Mouse (Mus musculus): ENCODE data around the gene Mipep. TPM values are rescaled to one million over a fixed set of nuclear protein-coding genes. Genes with fewer than 3 reads are reported as not detected.

The Mipep gene
- polyA plus RNA-seq (2012; rRNA removed): 15.7 and 18.5 TPM in 2 replicates

DNA sequence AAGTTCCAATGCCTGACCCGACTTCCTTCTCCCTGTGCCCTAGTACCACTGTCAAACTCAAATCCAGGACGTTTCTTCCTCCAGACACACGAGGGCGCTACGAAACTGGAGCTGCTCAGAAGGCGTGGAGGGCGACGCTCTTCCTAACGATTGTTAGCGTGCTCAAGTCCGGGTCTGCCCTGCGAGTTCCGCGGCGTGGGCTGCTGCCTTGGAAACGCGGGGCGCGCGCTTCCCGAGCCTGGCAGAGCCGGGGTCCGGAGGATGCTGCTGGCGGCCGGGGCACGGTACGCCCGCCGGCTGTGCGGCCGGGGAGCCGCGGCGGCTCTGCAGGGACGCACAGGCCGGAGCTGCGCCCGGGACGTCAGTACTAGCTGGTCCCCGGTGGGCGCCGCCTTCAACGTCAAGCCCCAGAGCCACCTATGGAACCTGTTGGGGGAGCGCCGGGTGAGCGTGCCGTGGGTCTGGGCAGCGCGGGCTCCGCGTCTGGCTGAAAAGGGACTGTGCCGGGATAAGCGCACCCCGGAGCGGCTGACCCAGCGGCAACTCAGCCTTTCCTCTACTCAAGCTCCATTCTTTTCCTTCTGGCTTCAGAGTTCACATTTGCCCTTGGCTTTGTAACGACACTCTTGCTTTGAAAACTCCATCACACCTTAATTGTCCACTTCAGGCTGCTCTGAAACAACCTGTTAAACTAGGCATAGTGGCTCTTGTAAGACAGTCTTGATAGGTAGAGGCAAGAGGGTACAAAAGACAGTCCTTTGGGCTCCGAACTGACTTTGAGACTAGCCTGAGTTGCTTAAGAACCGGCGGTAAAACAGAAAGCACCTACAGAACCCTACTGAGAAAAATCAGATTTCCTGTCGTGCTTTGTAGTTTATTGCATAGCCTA lies at the start of gene Mipep:
Gene Mipep, plus strand, starts transcription at position 147 of the 889 bp plus-strand sequence.
- H3K27ac ChIP-seq (ENCODE audit: insufficient read depth, low read length): no peak within 1 kb of the TSS
- peak within 1 kb of the TSS; percentile 58 for H3K4me3 ChIP-seq (ENCODE audit: insufficient read depth, low read length)
- peak; percentile 26; the same call in 1 of the 2 replicates for TF ChIP-seq POLR2A (IDR thresholded peaks at IDR 0.05; ENCODE audit: extremely low read depth, insufficient read depth, low read length)
- TF ChIP-seq CTCF (IDR thresholded peaks at IDR 0.05; ENCODE audit: extremely low read depth, insufficient read depth, low read length): peak; percentile 90
- H3K4me1 ChIP-seq (ENCODE audit: control insufficient read depth, insufficient read depth, low read length): no peaks in the 10 kb centered on the region; the same call in 1 of the 2 replicates

DNA sequence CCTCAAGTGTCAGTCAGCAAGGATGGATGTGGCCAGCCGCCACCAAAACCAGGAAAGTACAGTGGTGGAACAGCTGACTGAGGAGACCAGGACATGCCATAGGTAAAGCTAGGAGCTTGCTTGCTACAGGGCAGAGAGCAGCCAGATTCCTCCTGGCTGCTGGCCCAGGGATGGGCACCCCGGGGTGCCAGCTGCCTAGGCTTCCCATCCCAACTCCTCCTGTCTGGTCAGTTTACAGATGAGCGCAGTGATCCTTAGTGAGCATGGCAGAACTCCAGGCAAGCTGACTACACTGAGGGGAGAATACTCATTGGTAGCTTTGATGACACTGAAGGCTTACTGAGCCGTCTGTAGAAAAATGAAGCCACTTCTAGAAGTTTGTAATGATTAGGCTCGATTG lies 49.2 kb upstream of the Mipep start:
- H3K27ac ChIP-seq (ENCODE audit: insufficient read depth, low read length): no peak overlapping the region
- TF ChIP-seq CTCF (IDR thresholded peaks at IDR 0.05; ENCODE audit: extremely low read depth, insufficient read depth, low read length): no peak
- TF ChIP-seq POLR2A (IDR thresholded peaks at IDR 0.05; ENCODE audit: extremely low read depth, insufficient read depth, low read length): no peak

DNA sequence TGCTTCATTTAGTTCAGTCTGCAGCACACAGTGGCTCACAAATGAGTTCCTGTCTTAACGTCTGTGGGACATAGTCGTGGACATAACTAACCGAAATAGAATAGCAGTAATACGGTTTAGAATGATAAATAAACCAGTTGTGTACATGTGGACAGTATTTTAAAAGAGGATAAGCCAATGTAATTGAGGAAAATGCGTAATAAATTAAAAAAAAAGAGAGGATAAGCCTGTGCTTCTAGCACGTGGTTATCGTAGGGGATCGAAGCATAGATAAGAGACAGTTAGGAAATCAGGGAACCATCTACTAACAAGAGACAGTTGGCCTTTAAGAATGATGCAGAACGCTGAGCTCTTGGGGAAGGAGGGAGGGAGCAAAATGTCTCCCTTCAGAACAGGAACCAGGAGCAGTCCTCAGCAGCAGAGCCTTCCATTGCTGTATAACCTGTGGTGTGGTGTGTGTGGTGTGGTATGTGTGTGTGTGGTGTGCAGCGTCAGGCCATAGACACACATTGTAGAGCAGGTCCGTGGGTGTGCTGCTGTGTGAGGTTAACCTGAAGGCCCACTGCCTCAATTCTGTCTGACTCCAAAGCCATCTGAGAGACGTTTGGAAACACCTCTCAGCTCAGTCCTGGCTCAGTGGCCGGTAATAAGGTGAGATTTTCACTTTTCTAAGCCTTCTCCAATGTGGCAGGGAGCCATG lies 48.4 kb upstream of the Mipep start:
- H3K27ac ChIP-seq (ENCODE audit: insufficient read depth, low read length): 0 out of 2 replicates have a peak overlapping the region, but pooled peaks have one; percentile 32

More for the DNA sequence above, 49.2 kb upstream of the Mipep start:
- H3K4me3 ChIP-seq (ENCODE audit: insufficient read depth, low read length): no peak overlapping the region
- peaks cover 2% of the 10 kb centered on the region for H3K4me1 ChIP-seq (ENCODE audit: control insufficient read depth, insufficient read depth, low read length)

DNA sequence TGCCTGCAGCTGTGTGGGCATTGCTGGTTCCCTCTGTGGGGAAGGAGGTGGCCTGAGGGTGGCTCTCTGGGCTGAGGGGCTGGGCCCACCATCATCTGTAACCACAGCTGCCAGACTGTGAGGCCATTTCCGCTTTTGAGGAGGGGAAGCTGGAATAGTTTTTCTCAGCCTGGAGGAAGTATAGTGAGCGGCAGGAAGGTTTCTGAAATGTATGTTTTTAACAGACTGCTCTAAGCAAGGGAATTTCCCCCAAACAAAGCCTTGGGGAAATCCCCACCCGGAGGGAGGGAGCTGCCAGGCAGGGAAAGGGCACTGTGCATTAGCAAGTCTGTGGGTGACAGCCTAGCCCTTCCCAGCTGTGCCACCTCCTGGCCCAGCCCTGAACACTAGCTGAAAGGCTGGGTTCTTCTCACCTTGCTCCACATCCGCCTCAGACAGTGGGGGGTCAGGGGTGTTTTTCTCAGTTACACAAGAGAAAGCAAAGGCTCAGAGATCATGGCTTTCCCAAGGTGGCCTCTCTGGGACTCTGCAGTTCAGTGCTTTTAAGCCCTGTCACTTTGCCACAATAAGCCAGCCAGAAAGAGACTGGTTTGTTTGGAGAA lies 47.7 kb upstream of the Mipep start:
- Histone ChIP-seq H3K4me3 (ENCODE audit: insufficient read depth, low read length) (no peak overlapping the region), H3K27ac (ENCODE audit: insufficient read depth, low read length) (peak overlapping the region; percentile 26; the same call in 1 of the 2 replicates), H3K4me1 (ENCODE audit: control insufficient read depth, insufficient read depth, low read length) (peaks cover 2% of the 10 kb centered on the region)
- TF ChIP-seq POLR2A (IDR thresholded peaks at IDR 0.05; ENCODE audit: extremely low read depth, insufficient read depth, low read length) (no peak), CTCF (IDR thresholded peaks at IDR 0.05; ENCODE audit: extremely low read depth, insufficient read depth, low read length) (no peak)

More for the DNA sequence above, 48.4 kb upstream of the Mipep start:
- H3K4me3 ChIP-seq (ENCODE audit: insufficient read depth, low read length): no peak overlapping the region
- no peak for TF ChIP-seq CTCF (IDR thresholded peaks at IDR 0.05; ENCODE audit: extremely low read depth, insufficient read depth, low read length)
- TF ChIP-seq POLR2A (IDR thresholded peaks at IDR 0.05; ENCODE audit: extremely low read depth, insufficient read depth, low read length): no peak
- H3K4me1 ChIP-seq (ENCODE audit: control insufficient read depth, insufficient read depth, low read length): peaks cover 2% of the 10 kb centered on the region

DNA sequence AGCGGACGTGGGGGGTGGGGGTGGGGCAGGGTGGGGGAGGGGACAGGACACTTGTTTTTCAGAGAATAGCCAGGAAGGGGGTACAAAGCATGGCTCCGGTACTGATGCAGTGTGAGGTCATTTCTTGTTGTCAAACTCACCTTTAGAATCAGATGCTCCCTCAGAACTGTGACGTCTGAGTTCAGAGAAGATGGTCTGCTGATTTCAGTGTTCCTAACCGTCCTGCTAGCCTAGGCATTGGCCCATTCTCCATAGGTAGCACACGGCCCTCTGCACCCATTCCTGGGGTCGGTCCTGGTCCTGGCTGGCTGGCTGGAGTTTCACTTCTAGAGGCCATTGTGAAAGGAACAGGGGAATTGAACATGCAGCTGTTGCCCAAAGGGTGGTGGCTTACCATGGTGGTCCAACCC lies 47.2 kb upstream of the Mipep start:
- Histone ChIP-seq H3K27ac (ENCODE audit: insufficient read depth, low read length) (0 out of 2 replicates have a peak overlapping the region, but pooled peaks have one; percentile 22), H3K4me1 (ENCODE audit: control insufficient read depth, insufficient read depth, low read length) (peaks cover 2% of the 10 kb centered on the region)

DNA sequence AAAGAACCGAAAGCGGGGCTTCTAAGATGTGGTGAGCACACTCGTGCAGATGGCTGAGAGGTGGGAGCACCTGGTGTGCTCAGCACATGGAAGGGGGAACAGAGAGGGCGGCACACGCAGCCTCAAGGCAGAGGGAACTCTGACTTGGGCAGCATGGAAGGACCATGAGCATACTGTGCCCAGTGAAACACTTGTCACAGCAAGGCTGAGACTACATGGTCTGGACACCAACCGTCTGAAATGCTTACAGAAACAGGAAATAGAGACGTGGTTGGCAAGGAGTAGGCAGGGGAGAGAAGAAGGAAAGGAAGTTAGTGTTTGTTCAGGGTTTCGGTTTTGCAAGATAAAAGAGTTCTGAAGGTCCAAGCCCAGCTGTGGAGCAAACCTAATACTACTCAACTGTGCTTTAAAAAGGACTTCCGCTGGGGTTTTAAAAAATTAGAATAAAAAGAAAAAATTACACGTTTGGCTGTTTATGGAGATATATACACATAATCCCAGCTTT lies 45.9 kb upstream of the Mipep start:
- TF ChIP-seq CTCF (IDR thresholded peaks at IDR 0.05; ENCODE audit: extremely low read depth, insufficient read depth, low read length): no peak
- no peak for TF ChIP-seq POLR2A (IDR thresholded peaks at IDR 0.05; ENCODE audit: extremely low read depth, insufficient read depth, low read length)
- Histone ChIP-seq H3K4me1 (ENCODE audit: control insufficient read depth, insufficient read depth, low read length) (peaks cover 2% of the 10 kb centered on the region), H3K27ac (ENCODE audit: insufficient read depth, low read length) (peak overlapping the region; percentile 22; the same call in 1 of the 2 replicates), H3K4me3 (ENCODE audit: insufficient read depth, low read length) (no peak overlapping the region)

More for the DNA sequence above, 47.2 kb upstream of the Mipep start:
- no peak overlapping the region for H3K4me3 ChIP-seq (ENCODE audit: insufficient read depth, low read length)
- no peak for TF ChIP-seq CTCF (IDR thresholded peaks at IDR 0.05; ENCODE audit: extremely low read depth, insufficient read depth, low read length)
- TF ChIP-seq POLR2A (IDR thresholded peaks at IDR 0.05; ENCODE audit: extremely low read depth, insufficient read depth, low read length): no peak

DNA sequence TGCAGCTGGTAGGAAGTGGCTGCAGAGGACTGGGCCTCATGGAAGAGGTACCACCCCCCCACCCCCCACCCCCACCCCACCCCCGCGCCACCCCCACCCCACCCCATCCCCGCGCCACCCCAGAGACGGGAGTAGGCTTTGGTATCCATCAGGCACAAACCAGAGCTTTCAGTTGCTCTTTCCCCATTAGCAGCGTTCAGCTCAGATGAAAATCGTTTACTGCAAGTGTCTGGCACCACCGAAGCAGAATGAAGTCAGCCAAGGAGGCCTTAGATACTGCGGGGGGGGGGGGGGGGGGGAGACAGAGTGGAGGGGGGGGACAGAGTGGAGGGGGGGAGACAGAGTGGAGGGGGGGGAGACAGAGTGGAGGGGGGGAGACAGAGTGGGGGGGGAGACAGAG lies 45.2 kb upstream of the Mipep start:
- H3K27ac ChIP-seq (ENCODE audit: insufficient read depth, low read length): no peak overlapping the region
- H3K4me1 ChIP-seq (ENCODE audit: control insufficient read depth, insufficient read depth, low read length): no peaks in the 10 kb centered on the region; the same call in 1 of the 2 replicates

DNA sequence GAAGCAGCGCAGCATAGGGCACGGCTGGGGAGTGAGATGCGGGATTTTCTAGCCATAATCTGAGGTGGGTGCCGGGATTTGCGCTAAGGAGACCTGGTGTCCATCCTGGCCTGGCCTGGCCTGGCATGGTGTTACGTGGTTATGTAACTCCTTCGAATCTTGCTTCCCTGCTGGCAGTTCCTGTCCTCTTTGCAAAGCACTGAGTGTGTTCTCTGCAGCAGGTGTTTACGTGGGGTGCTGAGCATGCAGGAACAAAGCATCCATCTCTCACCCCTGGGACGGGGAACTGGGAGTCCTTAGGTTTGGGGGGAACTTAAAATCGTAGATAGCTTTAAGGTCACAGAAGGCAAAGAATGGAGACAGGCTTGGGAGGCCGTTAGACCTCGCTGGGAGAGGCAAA lies 44.8 kb upstream of the Mipep start:
- H3K4me3 ChIP-seq (ENCODE audit: insufficient read depth, low read length): no peak overlapping the region
- TF ChIP-seq CTCF (IDR thresholded peaks at IDR 0.05; ENCODE audit: extremely low read depth, insufficient read depth, low read length) (no peak), POLR2A (IDR thresholded peaks at IDR 0.05; ENCODE audit: extremely low read depth, insufficient read depth, low read length) (no peak)
- H3K27ac ChIP-seq (ENCODE audit: insufficient read depth, low read length): no peak overlapping the region
- H3K4me1 ChIP-seq (ENCODE audit: control insufficient read depth, insufficient read depth, low read length): no peaks in the 10 kb centered on the region; the same call in 1 of the 2 replicates

More for the DNA sequence above, 45.2 kb upstream of the Mipep start:
- H3K4me3 ChIP-seq (ENCODE audit: insufficient read depth, low read length): no peak overlapping the region
- TF ChIP-seq POLR2A (IDR thresholded peaks at IDR 0.05; ENCODE audit: extremely low read depth, insufficient read depth, low read length): no peak
- TF ChIP-seq CTCF (IDR thresholded peaks at IDR 0.05; ENCODE audit: extremely low read depth, insufficient read depth, low read length): no peak

DNA sequence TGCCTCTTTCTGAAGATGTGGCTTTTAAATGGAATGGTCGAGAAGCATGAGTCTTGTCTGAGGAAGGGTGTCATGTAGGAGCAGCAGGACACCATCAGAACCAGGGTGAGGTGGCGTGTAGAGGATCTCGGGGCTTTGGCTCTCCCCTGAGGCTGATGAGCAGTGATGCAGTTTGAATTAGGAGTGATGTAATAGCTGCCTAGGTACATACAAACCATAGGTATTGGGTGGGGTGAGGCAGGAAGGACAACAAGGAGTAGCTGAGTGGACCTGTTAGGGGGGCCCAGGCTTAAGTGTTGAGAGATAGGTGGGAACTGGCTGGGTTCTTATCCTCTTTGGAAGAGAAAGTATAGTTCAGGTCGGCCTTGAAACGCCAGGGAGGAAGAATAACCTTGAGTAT lies 43.9 kb upstream of the Mipep start:
- Histone ChIP-seq H3K27ac (ENCODE audit: insufficient read depth, low read length) (no peak overlapping the region), H3K4me1 (ENCODE audit: control insufficient read depth, insufficient read depth, low read length) (no peaks in the 10 kb centered on the region; the same call in 1 of the 2 replicates), H3K4me3 (ENCODE audit: insufficient read depth, low read length) (no peak overlapping the region)
- no peak for TF ChIP-seq CTCF (IDR thresholded peaks at IDR 0.05; ENCODE audit: extremely low read depth, insufficient read depth, low read length)
- no peak for TF ChIP-seq POLR2A (IDR thresholded peaks at IDR 0.05; ENCODE audit: extremely low read depth, insufficient read depth, low read length)

All from cortical plate, adult 2 months (tissue).